Mouse (Mus musculus) left cerebral cortex, postnatal 25 days (tissue): ENCODE data around the gene Timeless. TPM values are rescaled to one million over a fixed set of nuclear protein-coding genes. Genes with fewer than 3 reads are reported as not detected.
"Not testable (repeated sequence)": the region's sequence is repeated elsewhere in the genome, so short reads cannot be mapped to it uniquely, and the experiment has no call there.

ENCODE experiments used
- DNase-seq, 2 experiments: peaks; one replicate each; pipeline ENCODE4 v3.0.0; 2022; ENCODE audit warnings: low spot score in 2 of 2, mixed read lengths in 1 of 2
- intact Hi-C: fragments of 180-260 bp; cut with DNase I; formaldehyde crosslinking; loops from one replicate; pipeline ENCODE4 v1.15.1; 2025
- total RNA-seq, 2 experiments: library from RNA; stranded (reverse); gene quantifications; 2 replicates each; pipeline ENCODE4 v1.2.3; 2021

Gene Timeless
- total RNA-seq, 2 experiments from 2014 or later, result 6.8 to 8.3 TPM

DNA sequence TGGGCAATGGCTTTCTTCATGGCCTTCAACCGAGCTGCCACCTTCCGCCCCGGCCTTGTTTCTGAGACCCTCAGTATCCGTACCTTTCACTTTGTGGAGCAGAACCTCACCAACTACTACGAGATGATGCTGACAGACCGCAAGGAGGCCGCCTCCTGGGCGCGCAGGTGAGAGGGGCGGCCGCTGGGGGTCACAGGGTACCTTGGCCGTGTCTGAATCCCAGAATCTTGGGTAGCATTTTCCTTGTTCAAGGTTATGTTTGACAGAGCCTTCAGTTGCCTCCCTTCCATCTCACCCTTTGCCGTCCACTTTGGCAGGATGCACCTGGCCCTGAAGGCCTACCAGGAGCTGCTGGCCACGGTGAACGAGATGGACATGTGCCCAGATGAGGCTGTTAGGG is 12.3 kb downstream of the Timeless start:
- intact Hi-C loops, result no loop called here
- DNase-seq, result no peak

DNA sequence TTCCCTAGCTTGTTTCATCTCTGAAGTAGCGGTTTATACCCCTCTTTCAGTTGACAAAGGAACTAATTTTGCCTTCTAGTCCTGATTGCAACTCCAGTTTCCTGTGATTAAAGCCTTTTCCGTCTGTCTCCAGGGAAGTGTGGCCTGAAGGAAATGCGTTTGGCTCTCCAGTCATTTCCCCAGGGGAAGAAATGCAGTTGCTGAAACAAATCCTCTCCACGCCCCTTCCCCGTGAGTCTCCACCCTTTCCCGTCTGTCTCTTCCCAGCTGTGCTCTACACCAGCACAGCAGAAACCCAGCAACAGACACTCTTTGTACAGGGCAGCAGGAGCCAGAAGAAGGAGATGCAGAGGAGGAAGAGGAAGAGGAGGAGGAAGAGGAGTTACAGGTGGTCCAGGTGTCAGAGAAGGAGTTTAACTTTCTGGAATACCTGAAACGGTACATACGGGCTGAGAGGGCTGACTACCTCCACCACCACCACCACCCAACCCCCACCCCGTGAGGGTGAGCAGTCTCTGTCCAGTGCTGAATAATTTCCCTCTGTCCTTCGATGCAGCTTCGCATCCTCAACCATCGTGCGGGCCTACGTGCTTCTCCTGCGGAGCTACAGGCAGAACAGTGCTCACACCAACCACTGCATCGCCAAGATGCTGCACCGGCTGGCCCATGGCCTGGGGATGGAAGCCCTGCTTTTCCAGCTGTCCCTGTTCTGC is 15.3 kb downstream of the Timeless start:
- DNase-seq, result no peak
- intact Hi-C loops, result no loop called here

DNA sequence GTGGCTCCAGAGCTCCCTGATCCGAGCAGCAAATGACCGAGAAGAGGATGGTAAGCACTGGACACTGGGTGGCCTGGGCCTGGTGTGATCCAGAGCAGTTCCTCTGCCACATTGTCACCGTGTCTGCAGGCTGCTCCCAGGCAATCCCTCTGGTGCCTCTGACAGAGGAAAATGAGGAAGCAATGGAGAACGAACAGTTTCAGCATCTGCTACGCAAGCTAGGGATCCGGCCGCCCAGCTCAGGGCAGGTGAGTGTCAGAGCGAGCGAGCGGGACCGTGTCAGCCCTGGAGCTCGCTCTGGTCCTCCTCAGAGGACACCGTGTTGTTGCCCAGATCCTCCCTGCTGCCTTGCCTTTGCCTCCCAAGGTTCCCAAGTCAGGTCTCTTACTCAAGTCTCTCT is 18.7 kb downstream of the Timeless start:
- intact Hi-C loops, result no loop called here
- no peak for DNase-seq

DNA sequence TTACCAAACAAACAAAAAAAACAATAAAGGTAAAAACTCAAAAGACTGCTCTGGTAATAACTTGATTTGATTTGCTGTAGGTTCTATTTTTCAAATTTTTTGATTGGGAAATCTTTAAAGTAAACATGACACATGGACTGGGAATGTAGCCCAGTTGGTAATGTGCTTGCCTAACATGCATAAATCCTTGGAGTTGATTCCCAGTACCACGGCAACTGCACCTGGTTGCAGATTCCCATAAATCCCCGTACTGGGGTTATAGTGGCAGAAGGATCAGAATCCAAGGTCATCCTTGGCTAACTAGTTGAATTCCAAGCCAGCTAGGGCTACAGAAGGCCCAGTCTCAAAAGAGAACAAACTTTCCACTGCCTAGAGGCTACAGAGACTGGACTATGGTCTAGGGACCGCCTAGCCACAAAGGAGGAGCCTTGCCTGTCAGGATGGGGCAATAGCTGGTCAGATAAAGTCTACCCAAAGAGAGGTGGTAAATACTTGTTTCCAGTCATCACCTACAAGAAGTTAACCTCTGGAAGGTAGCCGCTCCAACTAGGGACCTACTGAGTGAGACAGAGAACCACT is 21.9 kb downstream of the Timeless start, which contains the start of gene Apon:
Gene Apon, plus strand, starts transcription at position 420 of the 579 bp plus-strand sequence.
- intact Hi-C loops, result no loop called here
- DNase-seq, result no peak

DNA sequence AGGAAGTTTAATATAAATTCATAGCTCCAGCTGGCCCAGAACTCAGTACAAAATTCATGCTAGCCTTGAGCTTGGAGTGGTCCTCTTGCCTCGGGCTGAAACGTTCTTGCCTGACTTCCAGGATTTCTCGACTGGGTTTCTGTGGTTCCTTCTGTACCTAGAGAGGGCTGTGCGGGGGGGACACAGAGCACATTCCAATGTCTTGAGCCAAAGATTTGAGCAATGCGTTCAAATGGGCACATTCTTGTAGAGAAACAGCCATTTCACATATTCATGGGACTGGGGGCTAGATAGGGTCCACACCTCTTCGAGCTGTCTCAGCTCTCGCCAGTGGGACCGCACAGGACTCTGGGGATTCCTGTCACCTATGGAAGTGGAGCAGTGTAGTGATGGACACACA is 24.1 kb downstream of the Timeless start:
- intact Hi-C loops, result no loop called here
- no peak for DNase-seq

DNA sequence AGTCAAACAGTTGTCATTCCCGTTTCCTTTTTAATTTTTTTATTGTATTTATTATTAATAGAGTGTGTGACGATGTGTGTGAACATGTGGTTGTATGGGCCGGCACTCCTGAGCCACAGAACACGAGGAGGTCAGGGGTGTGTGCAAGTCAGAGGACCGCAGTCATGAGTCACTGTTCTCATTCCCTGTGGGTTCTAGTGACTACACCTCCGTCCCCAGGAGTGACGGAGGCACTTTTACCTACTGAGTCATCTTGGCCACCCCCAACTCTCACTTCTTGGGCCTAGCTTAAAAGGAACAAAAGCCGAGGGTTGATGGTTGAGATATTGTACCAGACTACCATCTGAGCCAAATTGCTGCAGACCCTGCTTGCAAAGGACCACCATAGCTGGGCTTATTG is 24.5 kb downstream of the Timeless start:
- intact Hi-C loops, result no loop called here
- peak in 1 of 2 experiments; percentile 57 for DNase-seq

DNA sequence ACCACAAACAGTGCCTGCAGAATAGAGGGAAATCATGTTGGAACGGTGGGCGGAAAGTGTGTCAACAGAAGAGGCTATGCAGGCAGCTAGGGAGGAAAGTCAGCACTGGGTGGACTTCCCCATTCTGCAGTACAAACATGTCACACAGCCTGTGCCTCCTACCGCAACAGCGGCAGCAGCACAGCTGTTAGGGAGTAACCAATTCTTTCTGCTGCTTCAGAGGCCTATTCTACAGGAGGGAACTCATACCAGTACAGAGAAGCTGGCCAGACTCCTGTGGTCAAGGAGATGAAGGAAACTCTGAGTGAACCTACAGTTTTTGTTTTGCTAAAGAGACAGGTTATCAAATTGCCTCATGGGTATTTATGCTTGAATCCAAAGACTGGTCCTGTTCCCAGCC is 27.1 kb downstream of the Timeless start:
- no peak for DNase-seq
- intact Hi-C loops, result no loop called here

DNA sequence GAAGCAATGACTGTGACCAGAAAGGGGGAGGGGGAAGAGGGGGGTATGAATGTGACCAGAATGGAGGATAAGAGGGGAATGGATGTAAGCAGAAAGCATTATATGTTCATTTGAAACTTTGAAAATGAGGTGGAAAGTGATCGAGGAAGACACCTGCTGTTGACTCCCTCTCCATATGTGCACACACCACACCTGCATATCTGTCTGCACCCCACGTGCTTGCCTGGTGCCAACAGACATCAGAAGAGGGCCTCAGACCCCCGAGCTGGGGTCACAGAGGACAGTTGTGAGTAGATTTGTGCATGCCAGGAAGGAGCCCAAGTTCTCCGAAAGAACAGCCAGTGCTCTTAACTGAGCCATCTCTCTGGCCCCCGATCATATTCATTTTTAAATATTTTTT is 28.1 kb downstream of the Timeless start:
- no peak for DNase-seq
- intact Hi-C loops, result no loop called here

DNA sequence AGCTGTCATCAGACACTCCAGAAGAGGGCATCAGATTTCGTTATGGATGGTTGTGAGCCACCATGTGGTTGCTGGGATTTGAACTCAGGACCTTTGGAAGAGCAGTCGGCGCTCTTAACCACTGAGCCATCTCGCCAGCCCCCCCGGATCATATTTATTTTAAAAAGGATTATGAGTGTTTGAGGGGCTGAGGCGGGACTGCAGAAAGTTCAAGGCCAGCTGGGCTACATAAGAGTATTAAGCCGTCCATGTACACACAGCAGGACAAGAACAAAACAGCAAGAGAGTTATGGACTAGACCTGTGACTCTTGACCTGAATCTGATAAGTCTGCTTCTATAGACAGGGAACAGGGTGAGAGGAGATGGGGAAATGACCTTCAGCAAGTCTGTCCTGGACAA is 28.5 kb downstream of the Timeless start:
- DNase-seq, intact Hi-C loops: not testable (repeated sequence)

DNA sequence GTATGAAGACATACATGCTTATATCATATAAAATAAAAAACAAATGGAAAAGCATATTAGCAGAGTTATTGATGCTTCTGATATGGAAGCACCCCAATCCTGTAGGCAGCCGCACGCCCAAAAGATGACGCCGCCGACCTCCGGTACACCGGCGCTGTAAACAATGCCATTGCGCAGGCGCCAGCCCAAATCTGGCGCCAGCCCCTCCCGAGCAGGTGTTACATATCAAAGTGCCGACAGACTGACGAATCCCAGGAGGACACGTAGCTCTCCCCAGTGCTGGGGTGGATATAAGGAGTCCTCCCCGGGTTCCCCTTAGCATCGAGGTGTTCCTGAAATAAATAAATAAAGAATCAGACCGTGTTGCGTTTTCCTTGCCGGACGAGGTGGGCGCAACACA is 30.4 kb downstream of the Timeless start:
- intact Hi-C loops, result no loop called here
- DNase-seq, result no peak

DNA sequence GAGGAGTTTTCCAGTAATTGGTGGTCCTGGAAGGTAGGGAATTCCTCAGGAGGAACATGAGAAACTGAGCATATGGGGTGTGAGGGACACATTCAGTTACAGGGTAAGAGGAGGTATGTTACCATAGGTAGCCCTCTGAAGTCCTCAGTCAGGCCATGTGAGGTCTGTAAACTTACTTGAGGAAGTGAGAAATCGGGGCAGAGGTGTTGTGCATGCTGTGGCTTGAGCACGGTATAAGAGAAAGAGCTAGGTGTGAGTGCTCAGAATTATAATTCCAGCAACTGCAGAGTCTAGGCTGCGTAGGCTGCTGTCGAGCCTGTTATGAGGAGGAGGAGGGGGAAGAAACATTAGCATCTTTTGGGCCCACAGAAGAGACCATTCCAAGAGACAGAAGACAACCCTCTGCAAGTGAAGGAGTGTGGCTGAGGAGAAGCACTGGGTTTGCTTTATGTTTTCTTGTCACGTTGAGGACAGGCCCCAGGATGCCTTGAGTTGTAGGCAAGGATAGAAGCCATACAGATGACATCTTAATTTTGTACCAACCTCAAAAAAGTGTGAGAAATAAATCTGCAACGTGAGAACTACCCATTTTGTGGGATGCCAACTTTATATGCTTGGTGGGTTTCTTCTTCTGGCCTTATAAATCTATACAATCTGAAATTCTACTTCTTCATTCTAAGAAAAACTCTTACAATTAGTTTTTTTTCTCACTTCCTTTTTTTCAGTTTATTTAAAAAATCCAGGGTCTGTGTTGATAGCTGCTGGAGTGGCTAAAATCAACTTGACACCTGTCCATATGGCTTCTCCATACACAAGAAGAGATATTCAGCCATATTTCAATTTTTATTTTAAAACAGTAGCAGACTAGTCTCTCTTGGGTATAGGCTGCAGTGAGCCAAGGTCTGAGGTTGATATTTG is 31.8 kb downstream of the Timeless start:
- DNase-seq, result peak in 1 of 2 experiments; percentile 68
- intact Hi-C loops, result no loop called here

DNA sequence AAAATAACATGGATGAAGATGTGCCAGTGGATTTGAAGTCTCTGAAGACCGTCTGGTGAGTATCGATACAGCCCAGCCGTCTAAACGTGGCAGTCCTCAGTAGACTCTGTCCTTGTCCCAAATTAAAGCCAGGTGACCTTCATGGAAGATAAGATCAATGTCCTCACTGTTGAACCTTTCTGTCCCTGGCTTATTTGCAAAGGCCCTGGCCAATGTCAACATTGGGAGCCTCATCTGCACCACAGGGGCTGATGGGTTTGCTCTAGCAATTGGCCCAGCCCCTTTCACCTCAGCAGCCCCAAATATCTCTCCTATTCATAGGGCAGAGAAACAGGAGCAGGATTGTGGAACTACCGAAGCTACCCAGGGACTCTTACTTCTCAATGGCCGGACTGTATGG is 36.5 kb downstream of the Timeless start, which contains the start of gene Apof:
Gene Apof, plus strand, starts transcription at position 301 of the 400 bp plus-strand sequence.
- intact Hi-C loops, result no loop called here
- no peak for DNase-seq

DNA sequence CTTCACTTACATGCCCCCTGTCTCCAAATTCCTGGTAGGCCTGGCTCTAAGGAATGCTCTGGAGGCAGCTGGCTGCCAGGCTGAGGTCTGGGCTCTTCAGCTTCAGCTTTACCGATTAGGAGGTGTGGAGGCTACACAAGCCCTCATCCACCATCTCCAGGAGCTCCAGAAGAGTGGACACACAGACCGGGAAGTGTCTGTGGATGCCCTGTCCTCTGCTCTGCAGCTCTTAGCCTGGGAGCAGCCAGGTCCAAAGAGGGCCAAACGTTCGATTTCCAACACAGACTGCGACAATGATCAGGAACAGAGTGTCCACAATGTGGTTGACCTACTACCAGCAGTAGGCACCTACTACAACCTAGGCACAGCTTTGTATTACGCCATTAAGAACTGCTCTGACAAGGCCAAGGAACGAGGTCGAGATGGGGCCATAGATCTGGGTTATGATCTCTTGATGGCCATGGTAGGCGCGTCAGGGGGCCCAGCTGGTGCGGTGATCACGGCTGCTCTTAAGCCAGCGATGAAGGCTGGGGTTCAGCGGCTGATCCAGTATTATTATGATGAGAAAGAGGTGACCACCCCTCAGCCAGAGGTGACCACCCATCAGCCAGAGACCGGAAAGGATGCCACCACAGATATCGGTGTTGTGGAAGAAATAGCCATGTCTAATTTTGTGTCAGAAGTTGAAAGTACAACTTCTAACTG is 37.5 kb downstream of the Timeless start:
- DNase-seq, result no peak
- intact Hi-C loops, result no loop called here

DNA sequence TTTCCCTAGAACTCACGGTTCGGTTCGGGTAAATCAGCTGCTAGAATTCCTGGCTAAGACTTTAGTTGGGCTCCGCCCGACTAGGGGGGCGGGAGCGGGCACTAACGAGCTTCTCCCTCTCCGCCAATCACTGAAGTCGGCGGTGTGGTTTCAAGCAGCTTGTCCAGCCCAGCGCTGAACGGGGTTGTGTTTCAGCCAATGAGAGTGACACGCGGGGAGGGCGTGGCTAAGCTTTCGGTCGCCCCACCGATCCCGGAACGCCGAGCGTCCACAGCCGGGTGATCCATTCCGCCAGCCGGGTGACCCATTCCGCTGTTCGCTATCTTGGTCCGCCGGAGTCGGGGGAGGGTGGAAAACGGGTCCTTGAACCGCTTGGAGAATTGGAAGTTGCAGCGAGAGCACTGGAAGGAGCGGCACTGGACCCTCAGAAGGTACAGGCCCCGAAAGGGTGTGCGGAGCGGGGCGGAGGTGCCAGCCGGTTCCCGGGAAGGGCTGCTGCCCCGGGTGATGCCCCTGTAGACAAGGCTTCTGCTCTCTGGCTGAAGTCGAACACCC is 38.5 kb downstream of the Timeless start, which contains the start of gene Stat2:
Gene Stat2, plus strand, starts transcription at position 273 of the 555 bp plus-strand sequence.
- peak; percentile 96 to 99 for DNase-seq
- intact Hi-C loops, result loop anchor here (2.0 to 5.0 kb wide), 2 partner anchors 32 to 38 kb away; partner anchors contain the start of genes Pan2 and Timeless

DNA sequence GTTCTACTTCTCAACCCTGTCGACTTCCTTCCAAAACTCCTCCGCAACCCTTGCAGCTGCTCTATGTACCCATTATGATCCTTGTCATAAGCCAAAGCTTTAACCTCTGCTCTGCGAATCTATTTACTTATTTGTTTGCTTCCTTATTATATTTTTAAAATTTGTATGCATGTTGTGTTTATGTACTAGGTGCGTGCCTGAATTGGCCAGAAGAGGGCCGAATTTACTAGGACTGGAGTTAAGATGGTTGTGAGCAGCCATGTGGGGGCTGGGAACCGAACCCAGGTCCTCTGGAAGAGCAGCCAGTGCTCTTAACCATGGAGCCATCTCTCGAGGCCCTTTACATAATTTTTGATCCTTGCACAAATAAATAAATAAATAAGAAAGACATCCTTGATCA is 39.0 kb downstream of the Timeless start:
- intact Hi-C loops, result loop anchor here (2.0 to 5.0 kb wide), 2 partner anchors 32 to 39 kb away; partner anchors contain the start of genes Pan2 and Timeless

DNA sequence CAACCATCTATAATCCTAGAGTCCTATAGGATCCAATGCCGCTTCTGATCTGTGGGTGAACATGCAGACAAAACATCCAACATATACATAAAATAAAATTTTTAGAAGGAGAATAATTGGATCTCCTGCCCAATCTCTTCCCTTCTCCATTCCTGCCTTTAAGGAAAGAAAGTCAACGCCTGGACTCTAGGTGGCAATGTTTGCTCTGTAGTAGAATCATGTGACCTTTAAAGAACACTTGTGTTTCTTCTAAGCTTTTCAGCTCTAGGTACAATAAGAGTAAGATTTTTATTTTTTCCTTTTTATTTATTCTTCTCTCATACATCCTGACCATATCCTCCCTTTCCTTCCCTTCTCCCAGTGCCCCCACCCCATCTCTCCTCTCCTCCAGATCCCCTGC is 40.0 kb downstream of the Timeless start:
- intact Hi-C loops, result loop anchor here (2.0 to 5.0 kb wide), 2 partner anchors 31 to 40 kb away; partner anchors contain the start of genes Pan2 and Timeless
- no peak for DNase-seq

More for the DNA sequence above, 39.0 kb downstream of the Timeless start:
- DNase-seq, result peak in 1 of 2 experiments; percentile 6

DNA sequence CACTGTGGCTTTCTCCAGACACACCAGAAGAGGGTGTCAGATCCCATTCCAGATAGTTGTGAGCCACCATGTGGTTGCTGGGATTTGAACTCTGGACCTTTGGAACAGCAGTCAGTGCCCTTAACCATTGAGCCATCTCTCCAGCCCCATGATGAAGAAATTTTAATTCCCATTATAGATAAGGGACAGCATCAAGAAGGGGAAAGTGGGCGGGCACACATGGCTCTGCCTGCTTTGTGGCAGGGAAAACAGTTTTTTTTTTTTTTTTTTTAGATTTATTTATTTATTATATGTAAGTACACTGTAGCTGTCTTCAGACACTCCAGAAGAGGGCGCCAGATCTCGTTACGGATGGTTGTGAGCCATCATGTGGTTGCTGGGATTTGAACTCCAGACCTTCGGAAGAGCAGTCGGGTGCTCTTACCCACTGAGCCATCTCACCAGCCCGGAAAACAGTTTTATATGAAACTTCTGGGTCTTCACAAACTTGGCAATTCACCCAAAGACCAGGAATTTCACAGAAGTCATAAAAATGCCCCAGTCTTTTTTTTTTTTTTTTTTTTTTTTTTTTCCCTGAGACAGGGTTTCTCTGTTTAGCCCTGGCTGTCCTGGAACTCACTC is 41.1 kb downstream of the Timeless start:
- DNase-seq, result not testable (repeated sequence)
- intact Hi-C loops, result loop anchor here (5.0 kb wide), 1 partner anchor 41 kb away; the partner anchor contains the start of gene Timeless

DNA sequence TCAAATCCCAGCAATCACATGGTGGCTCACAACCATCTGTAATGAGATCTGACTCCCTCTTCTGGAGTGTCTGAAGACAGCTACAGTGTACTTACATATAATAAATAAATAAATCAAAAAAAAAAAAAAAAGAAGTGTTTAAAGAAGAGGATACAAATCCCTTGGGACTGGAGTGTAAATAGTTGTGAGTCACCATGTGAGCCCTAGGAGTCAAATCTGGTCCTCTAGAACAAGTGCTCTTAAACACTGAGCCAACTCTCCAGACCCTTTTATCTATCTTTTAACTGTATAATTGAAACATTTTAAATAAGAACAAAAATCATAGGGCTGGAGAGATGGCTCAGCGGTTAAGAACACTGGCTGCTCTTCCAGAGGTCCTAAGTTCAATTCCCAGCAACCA is 43.5 kb downstream of the Timeless start:
- DNase-seq, intact Hi-C loops: not testable (repeated sequence)
